Mouse (Mus musculus): Measurements from ENCODE around the gene Gm17416. TPM values are rescaled to one million over a fixed set of nuclear protein-coding genes. Genes with fewer than 3 reads are reported as not detected.
A peak's percentile ranks its signal among the peaks of the same experiment; 100 is the strongest.

Gene Gm17416
- total and polyA plus RNA-seq, 3 experiments, result not detected

GRCm38 (mm10) chr2:152601275-152601960, 32.3 kb downstream of the Gm17416 start:
- no peak for DNase-seq (ENCODE audit: low read depth, low spot score)

DNA sequence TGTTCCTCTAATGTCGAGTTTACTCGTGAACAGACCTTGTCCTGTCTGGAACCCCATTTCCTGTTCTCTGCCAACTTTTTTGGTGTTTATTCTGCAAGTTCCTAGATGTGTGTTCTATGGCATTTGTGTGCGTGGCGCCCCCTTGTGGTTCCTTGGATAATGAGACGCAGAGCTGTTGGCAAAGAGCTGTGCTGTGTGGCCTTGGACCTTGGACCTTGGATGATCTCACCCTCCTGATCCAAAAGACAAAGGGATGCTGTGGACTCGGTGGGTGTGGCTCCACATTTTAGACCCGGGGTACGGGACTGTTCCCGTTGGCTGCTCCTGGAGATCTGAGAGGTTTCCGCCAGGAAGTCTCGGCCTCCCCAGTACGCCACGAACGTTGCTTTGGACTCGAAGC, 34.9 kb downstream of the Gm17416 start, which contains the start of gene Defb36:
Defb36 (plus strand) TSS at position 271 of the 400 bp plus-strand sequence.
- Histone ChIP-seq H3K4me3 (ENCODE audit: control insufficient read depth in 1 of 2, insufficient read depth in 1 of 2, low read depth in 2 of 2, low read length in 2 of 2) (no peak within 1 kb of the TSS), H3K36me3 (ENCODE audit: control insufficient read depth in 1 of 2, insufficient read depth in 2 of 2, low read length in 2 of 2) (no peaks in the 10 kb centered on the region), H3K27ac (ENCODE audit: control insufficient read depth, low read depth, low read length) (no peak within 1 kb of the TSS), H3K9me3 (replicated peaks; ENCODE audit: insufficient read depth, low read length) (no peaks in the 10 kb centered on the region), H3K79me2 (ENCODE audit: control insufficient read depth, insufficient read depth, low read length, poor library complexity) (no peaks in the 10 kb centered on the region), H3K27me3 (ENCODE audit: control insufficient read depth in 1 of 2, insufficient read depth in 2 of 2, low read length in 2 of 2) (peaks cover 0 to 1% of the 10 kb centered on the region in 2 experiments; a peak in 1 of 4 replicates), H3K9ac (ENCODE audit: control insufficient read depth, low read depth, low read length, poor library complexity, severe bottlenecking) (no peak within 1 kb of the TSS), H3K4me1 (ENCODE audit: control insufficient read depth in 1 of 2, insufficient read depth in 2 of 2, low read length in 2 of 2) (no peaks in the 10 kb centered on the region)
- DNase-seq (ENCODE audit: low read depth, low spot score), result peak; percentile 14
- TF ChIP-seq KAT2A (conservative IDR thresholded peaks at IDR 0.05; ENCODE audit: low read depth, low read length) (no peak), TBP (IDR thresholded peaks at IDR 0.05; ENCODE audit: low read depth, low read length) (no peak), MAZ (IDR thresholded peaks at IDR 0.05; ENCODE audit: low read depth, low read length) (no peak), POLR2AphosphoS2 (IDR thresholded peaks at IDR 0.05; ENCODE audit: low read length) (no peak), BHLHE40 (IDR thresholded peaks at IDR 0.05; ENCODE audit: borderline replicate concordance, low read depth, low read length) (no peak), ELF1 (IDR thresholded peaks at IDR 0.05; ENCODE audit: low read depth, low read length) (no peak), TAL1 (IDR thresholded peaks at IDR 0.05; ENCODE audit: low read length) (no peak), ZC3H11A (IDR thresholded peaks at IDR 0.05; ENCODE audit: low read depth, low read length) (no peak), SIN3A (IDR thresholded peaks at IDR 0.05; ENCODE audit: low read length) (no peak), ZMIZ1 (IDR thresholded peaks at IDR 0.05; ENCODE audit: low read depth, low read length) (no peak), NELFE (IDR thresholded peaks at IDR 0.05; ENCODE audit: low read depth, low read length) (no peak), MXI1 (IDR thresholded peaks at IDR 0.05; ENCODE audit: low read depth, low read length) (no peak), GABPA (IDR thresholded peaks at IDR 0.05; ENCODE audit: low read depth, low read length) (no peak), CTCF (IDR thresholded peaks at IDR 0.05 in 2 of 3, conservative IDR thresholded peaks at IDR 0.05 in 1 of 3; ENCODE audit: control insufficient read depth in 1 of 3, insufficient read depth in 1 of 3, low read depth in 2 of 3, low read length in 3 of 3, poor library complexity in 1 of 3, severe bottlenecking in 1 of 3) (peak; percentile 38 to 57 (median 52); a peak in 5 of 6 replicates), GATA1 (IDR thresholded peaks at IDR 0.05; ENCODE audit: low read depth, low read length) (no peak), RAD21 (IDR thresholded peaks at IDR 0.05; ENCODE audit: low read depth, low read length) (peak; percentile 10), USF1 (IDR thresholded peaks at IDR 0.05; ENCODE audit: low read depth, low read length) (no peak), HCFC1 (IDR thresholded peaks at IDR 0.05; ENCODE audit: low read depth, low read length) (no peak), MAFK (IDR thresholded peaks at IDR 0.05; ENCODE audit: borderline replicate concordance, low read depth, low read length) (no peak), CHD2 (IDR thresholded peaks at IDR 0.05; ENCODE audit: low read length) (no peak), JUND (IDR thresholded peaks at IDR 0.05; ENCODE audit: low read depth, low read length) (no peak), RCOR1 (IDR thresholded peaks at IDR 0.05; ENCODE audit: low read depth, low read length) (no peak), MEF2A (IDR thresholded peaks at IDR 0.05; ENCODE audit: extremely low read depth, insufficient replicate concordance, low read depth, low read length, poor library complexity, severe bottlenecking) (no peak), SMC3 (IDR thresholded peaks at IDR 0.05; ENCODE audit: low read depth, low read length) (peak; percentile 52)

More at GRCm38 (mm10) chr2:152601275-152601960, 32.3 kb downstream of the Gm17416 start:
- Histone ChIP-seq H3K9me3 (replicated peaks; ENCODE audit: insufficient read depth, low read length) (no peaks in the 10 kb centered on the region), H3K27ac (ENCODE audit: control insufficient read depth, low read depth, low read length) (no peak overlapping the region), H3K4me3 (ENCODE audit: control insufficient read depth in 1 of 2, insufficient read depth in 1 of 2, low read depth in 2 of 2, low read length in 2 of 2) (no peak overlapping the region), H3K4me1 (ENCODE audit: control insufficient read depth in 1 of 2, insufficient read depth in 2 of 2, low read length in 2 of 2) (peaks cover 0 to 7% of the 10 kb centered on the region in 2 experiments; a peak in 1 of 4 replicates), H3K27me3 (ENCODE audit: control insufficient read depth in 1 of 2, insufficient read depth in 2 of 2, low read length in 2 of 2) (no peaks in the 10 kb centered on the region; a peak in 1 of 4 replicates), H3K9ac (ENCODE audit: control insufficient read depth, low read depth, low read length, poor library complexity, severe bottlenecking) (no peak overlapping the region), H3K36me3 (ENCODE audit: control insufficient read depth in 1 of 2, insufficient read depth in 2 of 2, low read length in 2 of 2) (peaks cover 0 to 3% of the 10 kb centered on the region in 2 experiments; a peak in 2 of 4 replicates), H3K79me2 (ENCODE audit: control insufficient read depth, insufficient read depth, low read length, poor library complexity) (no peaks in the 10 kb centered on the region)
- no peak for TF ChIP-seq USF2 (IDR thresholded peaks at IDR 0.05; ENCODE audit: borderline replicate concordance in 1 of 2, insufficient read depth in 1 of 2, low read depth in 1 of 2, low read length in 2 of 2)
- peak; percentile 31 to 54 (median 37); a peak in 5 of 6 replicates for TF ChIP-seq CTCF (IDR thresholded peaks at IDR 0.05 in 2 of 3, conservative IDR thresholded peaks at IDR 0.05 in 1 of 3; ENCODE audit: control insufficient read depth in 1 of 3, insufficient read depth in 1 of 3, low read depth in 2 of 3, low read length in 3 of 3, poor library complexity in 1 of 3, severe bottlenecking in 1 of 3)
- no peak for TF ChIP-seq JUND (IDR thresholded peaks at IDR 0.05; ENCODE audit: low read depth, low read length)
- no peak for TF ChIP-seq TCF12 (IDR thresholded peaks at IDR 0.05; ENCODE audit: low read depth, low read length)

Measured in MEL (cell line).